Mouse (Mus musculus) thymus, postnatal 25 days (tissue): ENCODE data around the gene Prkce.
A peak's percentile ranks its signal among the peaks of the same experiment; 100 is the strongest.

Experiments
- DNase-seq: peaks from one replicate; pipeline ENCODE4 v3.0.0; 2022

The Prkce gene

GRCm38 (mm10) chr17:86496123-86496771 is 328.7 kb downstream of the Prkce start:
- peak; percentile 21 for DNase-seq

- DNase-seq = no peak
These were observed 329.7 kb downstream of the Prkce start for GRCm38 (mm10) chr17:86497302-86497701.

GRCm38 (mm10) chr17:86499359-86500045 is 331.9 kb downstream of the Prkce start:
- no peak for DNase-seq

GRCm38 (mm10) chr17:86501393-86501792 is 333.8 kb downstream of the Prkce start:
- DNase-seq = no peak

- no peak for DNase-seq
These were observed 335.8 kb downstream of the Prkce start for GRCm38 (mm10) chr17:86503208-86503897.

- no peak for DNase-seq
These were observed 337.6 kb downstream of the Prkce start, which contains the start of gene Gm10309 for GRCm38 (mm10) chr17:86505183-86505631. Gene Gm10309 (minus strand): TSS chr17:86505232.

- no peak for DNase-seq
These were observed 339.3 kb downstream of the Prkce start for GRCm38 (mm10) chr17:86506881-86507280.

- no peak for DNase-seq
These were observed 340.0 kb downstream of the Prkce start for GRCm38 (mm10) chr17:86507342-86508211.

- DNase-seq = no peak
These were observed 340.6 kb downstream of the Prkce start for GRCm38 (mm10) chr17:86508212-86508490.

- no peak for DNase-seq
These were observed 342.3 kb downstream of the Prkce start for GRCm38 (mm10) chr17:86509871-86510270.

- DNase-seq = no peak
These were observed 347.5 kb downstream of the Prkce start for GRCm38 (mm10) chr17:86514974-86515620.

GRCm38 (mm10) chr17:86516630-86517029 is 349.0 kb downstream of the Prkce start:
- DNase-seq = no peak

GRCm38 (mm10) chr17:86518604-86519003 is 351.0 kb downstream of the Prkce start:
- no peak for DNase-seq

- no peak for DNase-seq
These were observed 353.7 kb downstream of the Prkce start for GRCm38 (mm10) chr17:86521252-86521651.

GRCm38 (mm10) chr17:86522649-86523048 is 355.1 kb downstream of the Prkce start:
- DNase-seq = no peak

GRCm38 (mm10) chr17:86523374-86523773 is 355.8 kb downstream of the Prkce start:
- no peak for DNase-seq

GRCm38 (mm10) chr17:86523843-86524242 is 356.3 kb downstream of the Prkce start:
- DNase-seq = no peak

GRCm38 (mm10) chr17:86525075-86525474 is 357.5 kb downstream of the Prkce start:
- DNase-seq = no peak

GRCm38 (mm10) chr17:86526016-86526415 is 358.4 kb downstream of the Prkce start:
- DNase-seq = no peak

GRCm38 (mm10) chr17:86527298-86527697 is 359.7 kb downstream of the Prkce start:
- no peak for DNase-seq

- DNase-seq = no peak
These were observed 361.4 kb downstream of the Prkce start for GRCm38 (mm10) chr17:86529003-86529402.

GRCm38 (mm10) chr17:86529411-86529810 is 361.8 kb downstream of the Prkce start:
- no peak for DNase-seq

GRCm38 (mm10) chr17:86531231-86531630 is 363.6 kb downstream of the Prkce start:
- no peak for DNase-seq
